Mouse (Mus musculus): ENCODE measurements around the gene Snw1.
A peak's percentile ranks its signal among the peaks of the same experiment; 100 is the strongest.

Snw1 gene

GRCm38 (mm10) chr12:87442177-87443114 is 29.6 kb downstream of the Snw1 start:
- no peaks in the 10 kb centered on the region for H3K27me3 ChIP-seq (ENCODE audit: control insufficient read depth, insufficient read depth, low read length, poor library complexity, severe bottlenecking)
- DNase-seq (ENCODE audit: low read depth, low spot score) = peak; percentile 25
- H3K36me3 ChIP-seq (ENCODE audit: control insufficient read depth, insufficient read depth, low read length, poor library complexity, severe bottlenecking) = peaks cover 7% of the 10 kb centered on the region; the same call in 1 of the 2 replicates

DNA sequence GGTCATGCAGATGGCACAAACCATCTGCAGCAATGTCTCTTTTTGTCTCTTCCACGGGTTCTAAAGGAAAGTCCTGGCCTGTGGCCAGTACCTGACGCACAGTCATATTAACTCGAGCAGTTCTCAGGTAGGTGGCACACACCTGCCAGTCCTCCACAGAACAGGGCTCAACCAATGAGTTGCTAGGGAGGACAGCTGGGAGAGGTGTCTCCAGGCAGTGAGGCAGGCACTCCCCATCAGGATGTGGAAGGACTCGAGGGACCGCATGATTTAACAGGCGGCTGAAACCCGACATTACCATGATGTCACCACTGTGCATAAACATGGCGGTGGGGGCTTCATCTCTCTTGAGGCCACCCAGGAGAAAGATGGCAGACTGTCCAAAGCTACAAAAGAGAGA is 43.2 kb downstream of the Snw1 start:
- no peaks in the 10 kb centered on the region for H3K27me3 ChIP-seq (ENCODE audit: control insufficient read depth, insufficient read depth, low read length, poor library complexity, severe bottlenecking)
- H3K36me3 ChIP-seq (ENCODE audit: control insufficient read depth, insufficient read depth, low read length, poor library complexity, severe bottlenecking) = peaks cover 18% of the 10 kb centered on the region
- no peak for DNase-seq (ENCODE audit: low read depth, low spot score)

DNA sequence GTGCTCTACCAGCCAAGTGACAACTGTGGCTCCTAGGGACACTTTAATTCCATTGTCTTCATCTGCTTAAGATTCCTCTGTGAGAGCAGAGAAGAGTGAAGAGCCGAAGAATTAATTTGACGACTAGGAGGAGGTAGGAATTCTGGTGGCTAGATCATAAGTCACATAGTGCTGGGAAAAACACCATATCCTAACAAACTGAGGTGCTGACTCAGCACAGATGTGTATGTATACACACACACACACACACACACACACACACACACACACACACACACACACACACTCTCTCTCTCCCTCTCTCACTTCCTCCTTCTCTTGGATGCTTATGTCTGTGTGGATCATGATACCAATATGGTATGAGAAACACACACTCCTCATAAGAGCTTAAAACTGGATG is 43.8 kb downstream of the Snw1 start:
- DNase-seq (ENCODE audit: low read depth, low spot score) = no peak
- no peaks in the 10 kb centered on the region for H3K27me3 ChIP-seq (ENCODE audit: control insufficient read depth, insufficient read depth, low read length, poor library complexity, severe bottlenecking)
- H3K36me3 ChIP-seq (ENCODE audit: control insufficient read depth, insufficient read depth, low read length, poor library complexity, severe bottlenecking) = peaks cover 15% of the 10 kb centered on the region

GRCm38 (mm10) chr12:87426354-87427031 is 45.6 kb downstream of the Snw1 start:
- DNase-seq (ENCODE audit: low read depth, low spot score) = no peak
- Histone ChIP-seq H3K36me3 (ENCODE audit: control insufficient read depth, insufficient read depth, low read length, poor library complexity, severe bottlenecking) (peaks cover 8% of the 10 kb centered on the region), H3K27me3 (ENCODE audit: control insufficient read depth, insufficient read depth, low read length, poor library complexity, severe bottlenecking) (no peaks in the 10 kb centered on the region)

DNA sequence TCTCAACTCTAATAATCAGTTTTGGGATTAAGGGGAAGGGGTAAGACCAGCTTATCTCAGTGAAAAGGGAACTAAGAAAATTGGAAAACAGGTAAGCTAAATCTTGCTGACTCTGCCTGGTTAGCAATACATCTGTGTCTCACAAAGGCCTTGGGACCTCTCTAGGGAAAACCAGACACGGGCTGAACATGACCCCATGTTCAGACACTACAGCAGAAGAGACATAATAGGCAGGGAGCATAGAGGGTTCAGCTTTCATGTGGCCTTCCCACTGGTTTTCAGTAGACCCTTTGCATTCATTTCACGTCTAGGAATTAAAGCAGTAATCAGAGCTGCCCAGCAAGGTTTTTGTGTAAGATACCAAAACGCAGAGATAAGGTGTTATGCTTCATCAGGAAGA is 47.6 kb downstream of the Snw1 start:
- H3K36me3 ChIP-seq (ENCODE audit: control insufficient read depth, insufficient read depth, low read length, poor library complexity, severe bottlenecking) = peaks cover 4% of the 10 kb centered on the region; the same call in 1 of the 2 replicates
- DNase-seq (ENCODE audit: low read depth, low spot score) = no peak
- no peaks in the 10 kb centered on the region for H3K27me3 ChIP-seq (ENCODE audit: control insufficient read depth, insufficient read depth, low read length, poor library complexity, severe bottlenecking)

DNA sequence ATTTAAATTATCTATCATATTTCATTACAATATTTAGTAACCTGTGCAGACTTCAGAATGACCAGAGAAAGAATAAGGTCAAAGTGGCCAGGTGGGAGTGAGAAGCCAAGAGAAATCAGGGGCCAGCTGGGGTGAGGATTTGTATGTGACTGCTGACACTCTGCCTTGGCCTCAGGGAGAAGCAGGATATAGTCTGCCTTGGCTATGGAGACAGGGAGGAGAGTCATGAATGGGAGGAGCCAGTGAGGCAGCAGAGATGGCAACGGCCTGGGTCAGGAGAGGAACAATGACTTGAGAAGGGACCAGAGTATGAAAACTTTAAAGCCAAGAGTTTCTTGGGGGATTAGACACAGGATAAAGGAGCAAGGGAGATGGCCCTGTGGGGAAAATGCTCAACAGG is 48.4 kb downstream of the Snw1 start:
- peaks cover 4% of the 10 kb centered on the region; the same call in 1 of the 2 replicates for H3K36me3 ChIP-seq (ENCODE audit: control insufficient read depth, insufficient read depth, low read length, poor library complexity, severe bottlenecking)
- no peak for DNase-seq (ENCODE audit: low read depth, low spot score)

GRCm38 (mm10) chr12:87421708-87422507 is 50.2 kb downstream of the Snw1 start:
- no peaks in the 10 kb centered on the region for H3K27me3 ChIP-seq (ENCODE audit: control insufficient read depth, insufficient read depth, low read length, poor library complexity, severe bottlenecking)
- no peak for DNase-seq (ENCODE audit: low read depth, low spot score)
- H3K36me3 ChIP-seq (ENCODE audit: control insufficient read depth, insufficient read depth, low read length, poor library complexity, severe bottlenecking) = peaks cover 2% of the 10 kb centered on the region; the same call in 1 of the 2 replicates

More for the DNA sequence above, 48.4 kb downstream of the Snw1 start:
- no peaks in the 10 kb centered on the region for H3K27me3 ChIP-seq (ENCODE audit: control insufficient read depth, insufficient read depth, low read length, poor library complexity, severe bottlenecking)

DNA sequence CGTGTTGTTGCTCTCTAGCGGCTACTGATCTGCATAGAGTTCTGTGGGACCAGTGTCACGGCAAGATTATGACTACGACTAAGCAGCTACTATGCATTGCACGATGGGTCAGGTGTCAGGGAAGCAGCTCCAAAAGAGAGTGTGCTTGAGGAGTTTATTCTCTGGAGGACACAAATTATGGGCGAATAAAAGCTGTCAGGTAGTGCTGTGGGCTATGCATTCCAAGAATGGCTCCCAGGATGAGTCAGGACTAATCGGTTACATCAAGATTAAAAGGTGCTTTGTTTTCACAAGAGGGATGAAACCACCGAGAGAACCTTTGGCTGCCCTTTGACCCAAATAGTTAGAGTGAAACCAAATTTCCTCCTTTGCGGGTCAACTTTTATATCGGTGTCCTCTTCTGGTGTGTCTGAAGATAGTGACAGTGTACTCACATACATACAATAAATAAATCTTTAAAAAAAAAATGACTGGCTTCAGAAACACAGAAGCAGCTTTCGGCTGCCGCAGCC is 52.0 kb downstream of the Snw1 start:
- Histone ChIP-seq H3K36me3 (ENCODE audit: control insufficient read depth, insufficient read depth, low read length, poor library complexity, severe bottlenecking) (no peaks in the 10 kb centered on the region; the same call in 1 of the 2 replicates), H3K27me3 (ENCODE audit: control insufficient read depth, insufficient read depth, low read length, poor library complexity, severe bottlenecking) (no peaks in the 10 kb centered on the region)
- no peak for DNase-seq (ENCODE audit: low read depth, low spot score)

DNA sequence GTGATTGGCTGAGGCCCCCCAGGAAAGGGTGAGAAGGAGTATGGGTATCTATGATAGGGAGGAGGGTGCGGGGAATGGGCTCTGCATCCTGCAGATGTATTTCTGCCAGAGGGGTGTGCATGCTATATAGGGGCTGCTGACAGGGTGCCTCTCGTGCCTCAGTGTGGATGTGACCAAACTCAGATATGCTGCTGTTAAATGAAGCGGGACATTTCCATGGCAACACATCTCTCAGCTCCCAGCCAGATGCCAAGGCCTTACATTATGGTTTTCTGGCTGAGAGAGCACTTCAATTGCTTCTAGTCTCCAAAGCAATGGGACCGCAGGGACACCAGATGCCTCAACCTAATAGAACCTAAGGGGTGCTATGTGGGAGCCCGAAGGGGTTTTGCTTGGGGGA is 53.2 kb downstream of the Snw1 start:
- DNase-seq (ENCODE audit: low read depth, low spot score) = no peak
- H3K36me3 ChIP-seq (ENCODE audit: control insufficient read depth, insufficient read depth, low read length, poor library complexity, severe bottlenecking) = no peaks in the 10 kb centered on the region
- no peaks in the 10 kb centered on the region for H3K27me3 ChIP-seq (ENCODE audit: control insufficient read depth, insufficient read depth, low read length, poor library complexity, severe bottlenecking)

- DNase-seq (ENCODE audit: low read depth, low spot score) = peak; percentile 81
- H3K27me3 ChIP-seq (ENCODE audit: control insufficient read depth, insufficient read depth, low read length, poor library complexity, severe bottlenecking) = no peaks in the 10 kb centered on the region
- no peaks in the 10 kb centered on the region for H3K36me3 ChIP-seq (ENCODE audit: control insufficient read depth, insufficient read depth, low read length, poor library complexity, severe bottlenecking)
Observed at GRCm38 (mm10) chr12:87416690-87417089, 55.4 kb downstream of the Snw1 start.

DNA sequence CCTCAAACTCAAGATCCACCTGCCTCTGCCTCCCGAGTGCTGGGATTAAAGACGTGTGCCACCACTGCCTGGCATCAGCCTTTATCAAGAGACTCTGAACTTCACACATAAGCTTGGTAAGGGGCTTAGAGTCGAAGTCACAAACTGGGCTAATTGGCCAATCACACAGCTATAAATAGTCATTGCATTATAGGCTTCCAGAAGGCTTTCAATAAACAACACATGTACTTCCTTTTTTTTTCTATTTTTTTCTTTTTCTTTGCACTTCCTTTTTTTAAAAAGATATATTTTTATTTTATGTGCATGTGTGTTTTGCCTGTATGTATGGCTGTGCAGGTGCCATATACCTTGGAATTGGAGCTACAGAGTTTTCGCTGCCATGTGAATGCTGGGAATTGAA is 56.7 kb downstream of the Snw1 start:
- DNase-seq (ENCODE audit: low read depth, low spot score) = peak; percentile 13
- no peaks in the 10 kb centered on the region for H3K36me3 ChIP-seq (ENCODE audit: control insufficient read depth, insufficient read depth, low read length, poor library complexity, severe bottlenecking)
- H3K27me3 ChIP-seq (ENCODE audit: control insufficient read depth, insufficient read depth, low read length, poor library complexity, severe bottlenecking) = no peaks in the 10 kb centered on the region

DNA sequence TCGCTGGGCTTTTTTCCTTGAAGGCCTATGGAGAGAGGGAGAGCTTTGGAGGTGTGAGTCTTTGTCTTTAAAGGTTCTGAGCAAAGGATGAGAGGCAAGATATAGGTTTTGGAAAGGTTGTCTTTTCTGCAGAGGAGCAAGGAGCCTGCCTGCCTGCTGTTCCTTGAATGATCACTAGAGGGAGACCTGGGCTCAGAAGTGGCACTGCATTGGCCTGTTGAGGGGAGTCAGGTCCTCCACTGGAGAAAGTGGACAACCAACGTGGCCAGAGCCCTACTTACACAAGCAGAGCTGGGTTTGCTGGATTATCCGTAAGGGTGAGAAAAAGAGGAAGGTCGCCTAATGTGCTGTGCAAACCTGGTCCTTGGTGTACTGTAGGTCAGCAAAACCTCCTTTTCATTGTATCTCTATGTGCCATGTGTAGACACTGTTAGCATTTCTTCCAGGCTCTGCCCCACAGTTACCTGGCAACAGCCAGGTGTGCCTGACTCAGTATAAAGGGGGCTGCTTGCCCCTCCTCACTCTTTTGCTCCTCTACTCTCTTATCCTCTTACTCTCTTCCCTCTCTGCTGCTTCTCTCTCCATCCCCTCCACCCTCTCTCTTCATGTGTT is 58.8 kb downstream of the Snw1 start:
- Histone ChIP-seq H3K27me3 (ENCODE audit: control insufficient read depth, insufficient read depth, low read length, poor library complexity, severe bottlenecking) (no peaks in the 10 kb centered on the region), H3K36me3 (ENCODE audit: control insufficient read depth, insufficient read depth, low read length, poor library complexity, severe bottlenecking) (no peaks in the 10 kb centered on the region)
- peak; percentile 77 for DNase-seq (ENCODE audit: low read depth, low spot score)

- Histone ChIP-seq H3K36me3 (ENCODE audit: control insufficient read depth, insufficient read depth, low read length, poor library complexity, severe bottlenecking) (no peaks in the 10 kb centered on the region), H3K27me3 (ENCODE audit: control insufficient read depth, insufficient read depth, low read length, poor library complexity, severe bottlenecking) (no peaks in the 10 kb centered on the region; the same call in 1 of the 2 replicates)
- no peak for DNase-seq (ENCODE audit: low read depth, low spot score)
Observed at GRCm38 (mm10) chr12:87410999-87411398, 61.1 kb downstream of the Snw1 start.

GRCm38 (mm10) chr12:87409123-87409522 is 63.0 kb downstream of the Snw1 start:
- DNase-seq (ENCODE audit: low read depth, low spot score) = no peak
- no peaks in the 10 kb centered on the region for H3K36me3 ChIP-seq (ENCODE audit: control insufficient read depth, insufficient read depth, low read length, poor library complexity, severe bottlenecking)
- no peaks in the 10 kb centered on the region; the same call in 1 of the 2 replicates for H3K27me3 ChIP-seq (ENCODE audit: control insufficient read depth, insufficient read depth, low read length, poor library complexity, severe bottlenecking)

All from splenic B cell, adult 2 months (primary cell).